Mouse (Mus musculus): ENCODE results near the gene Olfr1346. TPM values are rescaled to one million over a fixed set of nuclear protein-coding genes. Genes with fewer than 3 reads are reported as not detected.
A peak's percentile ranks its signal among the peaks of the same experiment; 100 is the strongest.

The Olfr1346 gene
- polyA plus RNA-seq, 1 experiment = 0.46 TPM

DNA sequence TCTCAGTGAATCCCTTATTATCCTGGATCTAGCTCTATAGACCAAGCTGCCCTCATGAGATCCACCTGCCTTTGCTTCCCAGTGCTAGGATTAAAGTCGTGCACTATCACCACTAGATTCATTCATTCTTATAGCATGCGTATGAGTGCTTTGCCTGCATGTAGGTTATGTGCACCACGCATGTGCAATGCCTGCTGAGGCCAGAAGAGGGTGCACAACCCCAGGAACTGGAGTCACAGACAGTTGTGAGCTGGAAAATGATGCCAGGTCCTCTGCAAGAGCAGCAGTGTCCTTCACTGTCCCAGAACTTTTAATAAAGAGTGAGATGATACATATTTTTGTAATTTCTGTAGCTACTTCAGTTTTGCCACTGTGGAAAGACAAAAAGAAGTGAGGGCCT, 58.1 kb downstream of the Olfr1346 start:
- Histone ChIP-seq H3K4me3 (ENCODE audit: control insufficient read depth, low read depth, low read length) (no peak overlapping the region), H3K27ac (ENCODE audit: control insufficient read depth, insufficient read depth, low read depth, low read length) (no peak overlapping the region), H3K36me3 (ENCODE audit: control insufficient read depth, insufficient read depth, low read length) (no peaks in the 10 kb centered on the region), H3K4me1 (ENCODE audit: control insufficient read depth, insufficient read depth, low read length) (no peaks in the 10 kb centered on the region), H3K27me3 (ENCODE audit: control insufficient read depth, insufficient read depth, low read length) (no peaks in the 10 kb centered on the region)
- TF ChIP-seq POLR2A (IDR thresholded peaks at IDR 0.05; ENCODE audit: control insufficient read depth, low read depth, low read length) (no peak), CTCF (IDR thresholded peaks at IDR 0.05; ENCODE audit: control insufficient read depth, insufficient read depth, insufficient replicate concordance, low read depth, low read length) (peak; percentile 36; the same call in 1 of the 2 replicates)

DNA sequence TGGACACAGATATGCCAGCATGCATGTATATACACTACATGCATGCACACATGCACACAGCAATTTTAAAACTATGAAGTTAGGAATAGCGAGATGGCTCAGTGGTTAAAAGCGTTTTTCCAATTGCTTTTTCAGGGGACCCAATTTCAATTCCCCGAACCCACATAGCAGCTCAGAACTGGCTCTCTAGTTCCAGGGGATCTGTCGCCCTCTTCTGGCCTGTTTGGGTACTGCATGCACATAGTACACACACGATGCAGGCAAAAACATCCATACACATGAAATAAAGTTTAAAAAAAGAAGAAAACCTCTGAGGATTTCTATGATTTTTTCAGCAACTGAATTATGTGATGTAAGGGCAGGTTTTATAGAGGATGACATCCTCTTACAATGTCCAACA, 59.2 kb downstream of the Olfr1346 start:
- no peaks in the 10 kb centered on the region for H3K36me3 ChIP-seq (ENCODE audit: control insufficient read depth, insufficient read depth, low read length)
- no peak for TF ChIP-seq POLR2A (IDR thresholded peaks at IDR 0.05; ENCODE audit: control insufficient read depth, low read depth, low read length)
- peak; percentile 78; the same call in 1 of the 2 replicates for TF ChIP-seq CTCF (IDR thresholded peaks at IDR 0.05; ENCODE audit: control insufficient read depth, insufficient read depth, insufficient replicate concordance, low read depth, low read length)
- H3K27ac ChIP-seq (ENCODE audit: control insufficient read depth, insufficient read depth, low read depth, low read length) = no peak overlapping the region
- H3K4me3 ChIP-seq (ENCODE audit: control insufficient read depth, low read depth, low read length) = no peak overlapping the region
- no peaks in the 10 kb centered on the region for H3K4me1 ChIP-seq (ENCODE audit: control insufficient read depth, insufficient read depth, low read length)
- H3K27me3 ChIP-seq (ENCODE audit: control insufficient read depth, insufficient read depth, low read length) = no peaks in the 10 kb centered on the region

Other genes starting within 250 kb of the Olfr1346 start
- gene Zscan5b, start 244.8 kb upstream of the Olfr1346 start, polyA plus RNA-seq (2012; rRNA removed) = 2.5 and 2.6 TPM in 2 replicates
- 0.35 and 0.46 TPM in 2 replicates for gene Epp13, start 214.4 kb upstream of the Olfr1346 start, polyA plus RNA-seq (2012; rRNA removed)
- 2.6 and 3.1 TPM in 2 replicates for gene Zfp667, start 180.5 kb upstream of the Olfr1346 start, polyA plus RNA-seq (2012; rRNA removed)
- 1.2 and 1.7 TPM in 2 replicates for gene Zfp583, start 135.8 kb upstream of the Olfr1346 start, polyA plus RNA-seq (2012; rRNA removed)
- 0.88 and 1.1 TPM in 2 replicates for gene Gm3854, start 123.3 kb upstream of the Olfr1346 start, polyA plus RNA-seq (2012; rRNA removed)
- gene Zfp78, start 103.8 kb upstream of the Olfr1346 start, polyA plus RNA-seq (2012; rRNA removed) = 2.5 and 2.8 TPM in 2 replicates
- gene Zfp28, start 83.8 kb upstream of the Olfr1346 start, polyA plus RNA-seq (2012; rRNA removed) = 2.6 and 2.9 TPM in 2 replicates
- 0.61 and 1.2 TPM in 2 replicates for gene Smim17, start 68.4 kb upstream of the Olfr1346 start, polyA plus RNA-seq (2012; rRNA removed)
- gene Gm20715, start 56.8 kb upstream of the Olfr1346 start, polyA plus RNA-seq (2012; rRNA removed) = 1.7 and 2.4 TPM in 2 replicates
- gene Olfr1344, start 28.4 kb upstream of the Olfr1346 start, polyA plus RNA-seq (2012; rRNA removed) = 2.5 and 3.0 TPM in 2 replicates
- gene Olfr1336, start 10.9 kb upstream of the Olfr1346 start, polyA plus RNA-seq (2012; rRNA removed) = 1.2 and 1.6 TPM in 2 replicates
- gene Olfr5, start 19.8 kb downstream of the Olfr1346 start, polyA plus RNA-seq (2012; rRNA removed) = 0.16 and 0.20 TPM in 2 replicates
- 0.11 TPM in 1 of 2 replicates, not detected in the other for gene Olfr1347, start 32.7 kb downstream of the Olfr1346 start, polyA plus RNA-seq (2012; rRNA removed)
- gene Olfr1348, start 41.6 kb downstream of the Olfr1346 start, polyA plus RNA-seq (2012; rRNA removed) = not detected in 2 replicates
- 0.79 and 0.86 TPM in 2 replicates for gene Olfr1349, start 55.8 kb downstream of the Olfr1346 start, polyA plus RNA-seq (2012; rRNA removed)
- 0.12 TPM in 1 of 2 replicates, not detected in the other for gene Olfr1350, start 97.7 kb downstream of the Olfr1346 start, polyA plus RNA-seq (2012; rRNA removed)
- gene Zim1, start 229.3 kb downstream of the Olfr1346 start, polyA plus RNA-seq (2012; rRNA removed) = 0.07 and 0.21 TPM in 2 replicates

Data from testis, adult 2 months (tissue).